Mouse (Mus musculus) liver, embryonic 14.5 days (tissue): ENCODE measurements around the gene Enox1. TPM values are rescaled to one million over a fixed set of nuclear protein-coding genes. Genes with fewer than 3 reads are reported as not detected.

Source experiments
- ATAC-seq: fragments of 200-750 bp; cut with Nextera tagmentation; 2 replicates; pipeline ENCODE4 v1.8.0; 2017; ENCODE audit warnings: moderate number of reproducible peaks, mild to moderate bottlenecking, moderate library complexity; ENCODE audit not compliant: insufficient read depth
- DNase-seq, 3 experiments: peaks; one replicate each; pipeline ENCODE4 v3.0.0-alpha.2; 2012 to 2013; ENCODE audit warnings: low read depth in 3 of 3, low spot score in 3 of 3
- H3K27ac ChIP-seq: fragments of 300-500 bp; sonication (generic); 2 replicates; pipeline ENCODE4 v1.5.1; 2014; ENCODE audit warnings: moderate library complexity, mild to moderate bottlenecking, control low read depth, inconsistent platforms
- H3K27me3 ChIP-seq: fragments of 300-500 bp; sonication (generic); 2 replicates; pipeline ENCODE4 v1.6.1; 2014; ENCODE audit warnings: mild to moderate bottlenecking, low read length, moderate library complexity; ENCODE audit not compliant: control insufficient read depth, insufficient read depth
- H3K36me3 ChIP-seq: fragments of 300-500 bp; sonication (generic); replicated peaks from 2 replicates; pipeline ENCODE4 v1.6.1; 2014; ENCODE audit warnings: low read depth; ENCODE audit not compliant: control insufficient read depth, insufficient read depth
- H3K4me1 ChIP-seq, 2 experiments: fragments of 200-500 bp in 1 of 2; fragments of 300-500 bp in 1 of 2; sonication (generic) in 1 of 2; replicated peaks; 2 replicates each; pipeline ENCODE4 v1.6.1; 2012 to 2014; ENCODE audit warnings: antibody characterized with exemption in 1 of 2, inconsistent platforms in 1 of 2, low read length in 1 of 2; ENCODE audit not compliant: control insufficient read depth in 2 of 2, insufficient read depth in 2 of 2
- H3K4me2 ChIP-seq: fragments of 300-500 bp; sonication (generic); 2 replicates; pipeline ENCODE4 v1.6.1; 2014; ENCODE audit warnings: low read depth, mild to moderate bottlenecking, control low read depth, moderate library complexity
- H3K4me3 ChIP-seq, 2 experiments: fragments of 200-500 bp in 1 of 2; fragments of 300-500 bp in 1 of 2; sonication (generic) in 1 of 2; 2 replicates each; pipeline ENCODE4 v1.5.1; 2012 to 2014; ENCODE audit warnings: low read depth in 2 of 2, low read length in 2 of 2, mild to moderate bottlenecking in 2 of 2, control low read depth in 1 of 2, inconsistent platforms in 1 of 2, moderate library complexity in 1 of 2; ENCODE audit not compliant: insufficient read depth in 1 of 2
- H3K9ac ChIP-seq: fragments of 300-500 bp; sonication (generic); replicated peaks from 2 replicates; pipeline ENCODE4 v1.6.1; 2014; ENCODE audit warnings: mild to moderate bottlenecking, control low read depth, moderate library complexity
- H3K9me3 ChIP-seq: fragments of 300-500 bp; sonication (generic); 2 replicates; pipeline ENCODE4 v1.6.1; 2016; ENCODE audit warnings: low read length, mixed read lengths; ENCODE audit not compliant: control insufficient read depth
- CTCF ChIP-seq: IDR thresholded peaks from 2 replicates; pipeline ENCODE4 v1.5.1; 2016; ENCODE audit warnings: antibody characterized with exemption, low read depth, control low read depth
- EP300 ChIP-seq: IDR thresholded peaks from 2 replicates; pipeline ENCODE4 v1.6.1; 2016; ENCODE audit warnings: antibody characterized with exemption, low read depth
- WGBS: fragments of 180-500 bp; shearing (Covaris S2); extraction: QIAGEN DNeasy Blood & Tissue Kit; methylation state at CpG from one replicate; pipeline ENCODE4 v1.1.7; 2014; ENCODE audit not compliant: insufficient replicate concordance; 5-methylcytosine and 5-hydroxymethylcytosine counted together
- polyA plus RNA-seq, 2 experiments: library from polyadenylated mRNA; depleted of rRNA in 1 of 2; stranded (reverse) in 1 of 2; unstranded in 1 of 2; fragments of >200 nt; fragmentation: Nextera tagmentation in 1 of 2; extraction: Ambion mirVana in 1 of 2; gene quantifications; 2 replicates each; pipeline versions ENCODE4 v1.2.1 to v1.2.3; 2012 to 2014

Gene Enox1
- polyA plus RNA-seq, 2 experiments, result 0.07 to 0.10 TPM

GRCm38 (mm10) chr14:77157505-77157911 is 945 bp downstream of the Enox1 start:
- ATAC-seq (no peak), DNase-seq (no peak)
- Histone ChIP-seq H3K4me1 (no peaks in the 10 kb centered on the region), H3K9ac (no peak overlapping the region), H3K4me3 (peak overlapping the region; percentile 13 to 49; a peak in 3 of 4 replicates), H3K9me3 (no peaks in the 10 kb centered on the region), H3K27me3 (peaks cover 29% of the 10 kb centered on the region), H3K27ac (no peak overlapping the region), H3K36me3 (no peaks in the 10 kb centered on the region), H3K4me2 (peak overlapping the region; percentile 61)
- WGBS, result 2% methylated on average over 31 of the region's 31 CpGs
- TF ChIP-seq EP300 (no peak), CTCF (no peak)

GRCm38 (mm10) chr14:77159397-77159796 is 2.8 kb downstream of the Enox1 start:
- DNase-seq, result no peak
- 63% methylated on average over 5 of the region's 5 CpGs for whole genome bisulfite sequencing
- H3K27me3 ChIP-seq, result peaks cover 29% of the 10 kb centered on the region

GRCm38 (mm10) chr14:77162496-77162895 is 5.9 kb downstream of the Enox1 start:
- Histone ChIP-seq H3K9ac (no peak overlapping the region), H3K4me2 (no peak overlapping the region), H3K27me3 (peaks cover 6% of the 10 kb centered on the region), H3K36me3 (no peaks in the 10 kb centered on the region), H3K9me3 (no peaks in the 10 kb centered on the region), H3K4me1 (no peaks in the 10 kb centered on the region), H3K4me3 (no peak overlapping the region), H3K27ac (no peak overlapping the region)
- no peak for DNase-seq
- TF ChIP-seq EP300 (no peak), CTCF (no peak)
- WGBS, result 63% methylated on average over 3 of the region's 3 CpGs
- ATAC-seq, result no peak

More at GRCm38 (mm10) chr14:77159397-77159796, 2.8 kb downstream of the Enox1 start:
- Histone ChIP-seq H3K36me3 (no peaks in the 10 kb centered on the region), H3K4me2 (no peak overlapping the region), H3K9ac (no peak overlapping the region), H3K27ac (no peak overlapping the region), H3K4me3 (no peak overlapping the region), H3K4me1 (no peaks in the 10 kb centered on the region), H3K9me3 (no peaks in the 10 kb centered on the region)
- no peak for ATAC-seq
- TF ChIP-seq CTCF, result no peak

DNA sequence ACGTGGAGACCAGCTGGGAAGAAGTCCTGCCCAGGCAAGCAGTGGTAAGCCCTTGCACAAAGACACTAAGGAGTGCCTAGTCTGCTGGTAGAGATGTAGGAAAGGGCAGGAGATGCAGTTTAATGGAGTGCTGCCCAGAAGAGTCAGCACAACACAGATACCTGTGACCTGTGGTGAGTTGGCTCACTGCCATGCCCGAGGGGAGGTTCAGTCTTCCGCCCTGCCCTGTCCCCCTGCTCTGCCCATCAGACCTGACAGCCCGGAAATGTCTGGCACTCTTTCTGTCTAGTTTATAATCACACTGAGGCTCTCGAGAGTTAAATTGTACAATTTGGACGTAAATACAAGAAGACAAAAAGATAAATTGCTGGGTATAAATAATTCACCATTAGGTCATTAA is 7.8 kb downstream of the Enox1 start:
- no peak overlapping the region for H3K4me3 ChIP-seq
- H3K4me2 ChIP-seq, result no peak overlapping the region
- no peaks in the 10 kb centered on the region for H3K27me3 ChIP-seq
- H3K27ac ChIP-seq, result no peak overlapping the region
- no peak for DNase-seq
- TF ChIP-seq CTCF (no peak), EP300 (no peak)
- WGBS, result 55% methylated on average over 6 of the region's 6 CpGs
- no peaks in the 10 kb centered on the region for H3K36me3 ChIP-seq
- ATAC-seq, result no peak
- H3K4me1 ChIP-seq, result no peaks in the 10 kb centered on the region
- H3K9ac ChIP-seq, result no peak overlapping the region
- no peaks in the 10 kb centered on the region for H3K9me3 ChIP-seq

GRCm38 (mm10) chr14:77168161-77168560 is 11.6 kb downstream of the Enox1 start:
- TF ChIP-seq EP300, result no peak
- no peak for TF ChIP-seq CTCF
- Histone ChIP-seq H3K36me3 (no peaks in the 10 kb centered on the region), H3K27ac (no peak overlapping the region), H3K27me3 (no peaks in the 10 kb centered on the region), H3K4me2 (no peak overlapping the region), H3K4me3 (no peak overlapping the region), H3K4me1 (no peaks in the 10 kb centered on the region), H3K9ac (no peak overlapping the region), H3K9me3 (no peaks in the 10 kb centered on the region)
- ATAC-seq, result no peak
- WGBS, result 71% methylated on average over 6 of the region's 6 CpGs
- no peak for DNase-seq
